Mouse (Mus musculus) Patski (cell line): ENCODE data around the gene B4galt1. TPM values are rescaled to one million over a fixed set of nuclear protein-coding genes. Genes with fewer than 3 reads are reported as not detected.

Experiments
- ATAC-seq: fragments of 100-300 bp; one replicate; pipeline ENCODE4 v1.8.0; 2021
- CTCF ChIA-PET: fragments of 350-600 bp; sonication (Branson Sonifier 250); formaldehyde crosslinking; loops from one replicate; lab custom pipeline; 2022; ENCODE audit warnings: inconsistent platforms; lab: Charles Lee
- POLR2A ChIA-PET: fragments of 350-600 bp; sonication (Branson Sonifier 250); formaldehyde crosslinking; loops from one replicate; lab custom pipeline; 2022; ENCODE audit warnings: antibody characterized with exemption, inconsistent platforms; lab: Charles Lee
- DNase-seq: peaks from one replicate; pipeline ENCODE4 v3.0.0-alpha.2; 2011; ENCODE audit warnings: low read depth, low spot score
- H3K27me3 ChIP-seq: fragments of 371-371 bp; one replicate; pipeline ENCODE4 v1.5.1; 2021
- CTCF ChIP-seq: fragments of 100-300 bp; IDR thresholded peaks from one replicate; pipeline ENCODE4 v1.5.1; 2021
- in situ Hi-C: fragments of 300-500 bp; cut with MboI; formaldehyde crosslinking; loops from 3 replicates; pipeline ENCODE4 v1.11.1; 2018; ENCODE audit warnings: low pct_unique_long_range_greater_than_20kb, mixed read lengths
- polyA plus RNA-seq: library from polyadenylated mRNA; unstranded; gene quantifications from one replicate; pipeline ENCODE4 v1.2.3, GENCODE M21; 2021

B4galt1 gene
- polyA plus RNA-seq, 1 experiment from 2014 or later = 32.1 TPM

DNA sequence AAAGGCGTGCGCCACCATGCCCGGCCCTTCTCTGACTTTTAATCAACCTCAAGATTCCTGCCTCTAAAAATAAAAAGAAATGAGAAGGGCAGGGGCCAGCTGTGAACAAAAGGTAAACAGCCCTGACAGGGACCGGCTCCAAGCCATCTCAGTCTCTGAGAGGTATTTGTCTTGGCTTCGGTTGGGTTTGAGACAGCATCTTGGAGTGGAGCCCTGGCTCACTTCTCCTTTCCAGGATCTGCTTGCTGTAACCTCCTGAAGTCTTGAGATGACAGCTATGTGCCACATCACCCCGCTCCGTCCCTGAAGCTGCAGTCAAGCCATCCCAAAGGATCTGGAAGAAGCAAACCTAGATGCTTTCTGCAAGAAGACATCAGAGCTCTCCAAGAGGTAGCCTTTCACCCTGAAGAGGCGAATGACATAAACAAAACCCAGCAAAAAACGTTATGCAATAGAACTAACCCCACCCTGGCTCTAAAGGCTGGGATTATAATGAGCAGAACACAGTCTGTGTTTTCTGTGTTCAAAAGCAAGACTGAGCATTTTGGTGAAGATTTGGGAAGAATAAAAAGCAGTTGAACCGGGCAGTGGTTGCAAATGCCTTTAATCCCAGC, 69.1 kb downstream of the B4galt1 start:
- in situ Hi-C loops = loop anchor here (5.0 kb wide), 1 partner anchor 33 kb away; no protein-coding TSS in a partner anchor
- CTCF ChIA-PET = no interaction called here
- H3K27me3 ChIP-seq = no peaks in the 10 kb centered on the region
- DNase-seq (no peak), ATAC-seq (no peak)
- TF ChIP-seq CTCF = no peak
- POLR2A ChIA-PET = no interaction called here

DNA sequence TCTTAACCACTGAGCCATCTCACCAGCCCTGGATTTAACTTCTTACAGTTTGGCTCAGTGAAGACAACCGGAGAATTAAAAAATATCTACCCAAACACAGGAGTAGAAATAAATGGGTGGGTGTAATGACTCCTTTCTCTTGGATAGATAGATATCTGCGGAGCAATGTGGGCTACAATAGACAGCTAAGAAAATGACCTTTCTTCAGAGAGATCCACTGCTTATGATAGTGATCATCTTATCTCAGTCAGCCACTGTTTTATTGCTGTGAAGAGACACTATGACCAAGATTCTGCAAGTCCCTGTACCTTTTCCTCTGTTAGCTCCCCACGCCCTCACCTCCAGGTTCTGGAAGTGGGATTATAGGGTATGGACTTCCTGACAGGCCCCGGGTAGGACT, 70.8 kb downstream of the B4galt1 start:
- CTCF ChIA-PET = no interaction called here
- H3K27me3 ChIP-seq = no peaks in the 10 kb centered on the region
- ATAC-seq = no peak
- in situ Hi-C loops = loop anchor here (5.0 kb wide), 1 partner anchor 34 kb away; no protein-coding TSS in a partner anchor
- DNase-seq = no peak
- POLR2A ChIA-PET = no interaction called here
- TF ChIP-seq CTCF = no peak

DNA sequence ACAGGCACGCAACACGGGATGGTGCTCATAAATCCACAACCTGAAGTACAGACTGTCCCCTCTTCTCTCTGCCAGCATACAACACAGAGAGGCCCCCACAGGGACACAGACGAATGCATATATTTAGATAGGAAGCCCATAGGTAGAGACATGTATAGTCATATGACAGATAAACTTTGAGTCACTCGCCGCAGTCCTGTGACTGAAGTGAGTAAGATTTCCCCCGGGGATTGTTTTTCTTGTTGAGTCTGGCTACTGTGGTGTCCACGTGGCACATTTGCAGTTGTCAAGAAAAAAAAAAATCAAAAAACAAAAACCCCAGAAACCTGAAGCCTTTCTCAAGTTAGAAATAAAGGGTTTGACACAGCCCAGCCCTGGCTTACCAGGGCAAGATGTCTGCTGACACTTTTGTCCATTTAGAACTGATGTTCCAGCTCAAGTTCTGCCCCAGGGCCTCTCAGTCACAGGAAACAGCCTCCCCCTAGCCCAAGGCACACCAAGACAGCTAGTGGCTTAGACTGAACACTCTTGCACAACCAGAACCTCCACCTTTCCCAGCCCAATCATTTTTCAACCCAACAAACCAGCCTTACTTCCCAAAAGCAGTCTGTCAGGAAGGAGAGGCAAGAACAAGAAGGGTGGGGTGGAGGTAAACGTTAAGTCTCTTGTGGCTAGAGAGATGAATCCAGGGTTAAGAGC, 71.9 kb downstream of the B4galt1 start:
- no peak for DNase-seq
- ATAC-seq = peak; percentile 35
- ChIA-PET POLR2A (no interaction called here), CTCF (no interaction called here)
- H3K27me3 ChIP-seq = no peaks in the 10 kb centered on the region
- no peak for TF ChIP-seq CTCF
- in situ Hi-C loops = loop anchor here (5.0 kb wide), 1 partner anchor 35 kb away; no protein-coding TSS in a partner anchor

DNA sequence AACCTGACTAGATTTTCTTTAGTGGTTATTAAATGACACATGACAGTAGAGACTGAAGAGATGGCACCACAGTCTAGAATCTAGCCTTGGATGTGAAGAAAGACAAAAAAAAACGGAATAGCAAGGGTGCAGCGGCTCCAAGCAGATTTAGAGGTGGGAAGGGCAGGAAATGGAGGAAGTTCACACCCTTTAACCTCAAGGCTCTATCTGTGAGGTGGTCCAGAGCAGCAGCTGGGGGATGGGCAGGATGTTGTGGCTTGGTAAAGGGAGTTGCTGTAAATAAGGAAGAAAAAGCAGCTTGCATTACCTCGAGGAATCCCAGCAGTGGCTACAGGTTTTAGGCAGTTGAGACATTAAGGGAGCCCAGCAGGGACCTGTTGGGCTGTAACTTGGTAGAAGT, 72.7 kb downstream of the B4galt1 start:
- ATAC-seq = no peak
- no peaks in the 10 kb centered on the region for H3K27me3 ChIP-seq
- TF ChIP-seq CTCF = no peak
- in situ Hi-C loops = loop anchor here (5.0 kb wide), 1 partner anchor 36 kb away; no protein-coding TSS in a partner anchor
- ChIA-PET POLR2A (interaction anchor here (0.6 kb wide), 1 partner anchor 22 kb away, joined by 3 read pairs; no protein-coding TSS in a partner anchor), CTCF (interaction anchor here (1.2 kb wide), 1 partner anchor 126 kb away, joined by 3 read pairs; no protein-coding TSS in a partner anchor)
- no peak for DNase-seq

- ATAC-seq (no peak), DNase-seq (no peak)
- H3K27me3 ChIP-seq = no peaks in the 10 kb centered on the region
- POLR2A ChIA-PET = no interaction called here
- in situ Hi-C loops = no loop called here
- CTCF ChIA-PET = interaction anchor here (1.0 to 1.7 kb wide), 4 partner anchors 15 to 127 kb away, joined by 3 to 4 read pairs (median 3); no protein-coding TSS in a partner anchor
- peak; percentile 50 for TF ChIP-seq CTCF
Measured at GRCm38 (mm10) chr4:40778656-40779055, 75.1 kb downstream of the B4galt1 start.

GRCm38 (mm10) chr4:40777116-40777515, 76.7 kb downstream of the B4galt1 start:
- in situ Hi-C loops = no loop called here
- ATAC-seq (peak; percentile 88), DNase-seq (peak; percentile 64)
- TF ChIP-seq CTCF = no peak
- no peaks in the 10 kb centered on the region for H3K27me3 ChIP-seq
- ChIA-PET CTCF (interaction anchor here (1.1 to 5.8 kb wide), 3 partner anchors 14 to 148 kb away, joined by 3 to 52 read pairs (median 4); no protein-coding TSS in a partner anchor), POLR2A (interaction anchor here (1.6 kb wide), 1 partner anchor 44 kb away, joined by 3 read pairs; no protein-coding TSS in a partner anchor)

GRCm38 (mm10) chr4:40776416-40776815, 77.4 kb downstream of the B4galt1 start:
- no peak for TF ChIP-seq CTCF
- ChIA-PET CTCF (interaction anchor here (1.0 to 5.8 kb wide), 3 partner anchors 130 to 149 kb away, joined by 3 to 52 read pairs (median 3); no protein-coding TSS in a partner anchor), POLR2A (interaction anchor here (1.6 kb wide), 1 partner anchor 44 kb away, joined by 3 read pairs; no protein-coding TSS in a partner anchor)
- H3K27me3 ChIP-seq = no peaks in the 10 kb centered on the region
- in situ Hi-C loops = no loop called here
- DNase-seq (no peak), ATAC-seq (no peak)

- ATAC-seq (no peak), DNase-seq (no peak)
- CTCF ChIA-PET = interaction anchor here (0.6 to 5.8 kb wide), 7 partner anchors 11 to 172 kb away, joined by 3 to 52 read pairs (median 3); no protein-coding TSS in a partner anchor
- POLR2A ChIA-PET = no interaction called here
- in situ Hi-C loops = loop anchor here (5.0 kb wide), 2 partner anchors 133 to 348 kb away; partner anchors contain the start of gene Nol6
- H3K27me3 ChIP-seq = no peaks in the 10 kb centered on the region
- TF ChIP-seq CTCF = peak; percentile 50
Measured at GRCm38 (mm10) chr4:40774279-40775259, 79.2 kb downstream of the B4galt1 start.

DNA sequence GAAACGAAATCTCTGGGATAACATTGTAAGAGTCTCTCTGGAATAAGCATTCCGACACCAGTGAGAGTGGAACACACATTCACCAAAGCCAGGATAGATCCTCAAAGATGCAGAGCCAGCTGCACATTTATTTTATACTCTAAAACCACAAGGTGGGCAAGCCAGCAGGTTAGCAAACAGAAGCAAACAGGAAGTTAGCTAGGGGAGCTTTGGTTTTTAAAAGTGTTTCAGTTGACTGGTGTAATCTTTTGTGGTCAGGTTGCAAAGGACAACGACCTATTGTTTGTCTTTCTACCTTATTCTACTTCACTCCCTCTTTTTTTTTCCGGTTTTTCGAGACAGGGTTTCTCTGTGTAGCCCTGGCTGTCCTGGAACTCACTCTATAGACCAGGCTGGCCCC, 93.9 kb downstream of the B4galt1 start:
- peaks cover 3% of the 10 kb centered on the region for H3K27me3 ChIP-seq
- DNase-seq = no peak
- ATAC-seq = no peak
- ChIA-PET POLR2A (interaction anchor here (0.6 to 1.1 kb wide), 2 partner anchors 194 to 575 kb away, joined by 3 to 5 read pairs; no protein-coding TSS in a partner anchor), CTCF (interaction anchor here (0.9 kb wide), 1 partner anchor 12 kb away, joined by 3 read pairs; no protein-coding TSS in a partner anchor)
- in situ Hi-C loops = no loop called here
- TF ChIP-seq CTCF = no peak
